Comparison of ENCODE assay signal across 18 mouse cellular contexts in genomic region chr13:46898411-46898810, GRCm38 (mm10). TPM values are rescaled to one million over a fixed set of nuclear protein-coding genes. Genes with fewer than 3 reads are reported as not detected.
A peak's percentile ranks its signal among the peaks of the same experiment; 100 is the strongest.
DNase-seq lines count a peak whose midpoint lies in the region; ATAC-seq and TF ChIP-seq lines count a peak whose summit lies in the region.
"Had no signal": no experiment of that assay in that cellular context is flagged by ENCODE, and none has a peak within 500 bp of the region (broad histone marks: within the 10 kb centered on the region; RNA-seq: fewer than 3 reads in every experiment).

No protein-coding gene starts in this region.

- WGBS in heart, embryonic 12.5 days: 29% methylated on average over 11 of the region's 11 CpGs
- 45% methylated on average over 11 of the region's 11 CpGs for WGBS in midbrain, embryonic 12.5 days
- WGBS in midbrain, postnatal 0 days: 32% methylated on average over 11 of the region's 11 CpGs
- 36% methylated on average over 11 of the region's 11 CpGs for WGBS in midbrain, embryonic 14.5 days

- H3K4me2 ChIP-seq in heart, embryonic 12.5 days: peak overlapping the region; percentile 42
- 0 out of 2 replicates have a peak overlapping the region, but pooled peaks have one; percentile 4 for H3K4me2 ChIP-seq in midbrain, embryonic 12.5 days (replicated peaks)
- H3K4me2 ChIP-seq in midbrain, postnatal 0 days (ENCODE audit: low read depth, low read length, poor library complexity, severe bottlenecking): no peak overlapping the region; the same call in 1 of the 2 replicates
- H3K4me2 ChIP-seq in midbrain, embryonic 14.5 days (ENCODE audit: low read length): peak overlapping the region; percentile 19; the same call in 1 of the 2 replicates
- H3K4me2 ChIP-seq: embryonic facial prominence, embryonic 12.5 days; hindbrain, embryonic 14.5 days; limb, embryonic 15.5 days; neural tube, embryonic 13.5 days had no signal

- H3K4me3 ChIP-seq in heart, embryonic 12.5 days: no peak overlapping the region
- no peak overlapping the region for H3K4me3 ChIP-seq in midbrain, embryonic 12.5 days
- H3K4me3 ChIP-seq in midbrain, postnatal 0 days (ENCODE audit: low read depth, low read length): no peak overlapping the region
- H3K4me3 ChIP-seq in midbrain, embryonic 14.5 days (replicated peaks; ENCODE audit: low read depth, low read length): no peak overlapping the region
- H3K4me3 ChIP-seq: embryonic facial prominence, embryonic 12.5 days; limb, embryonic 15.5 days; neural tube, embryonic 13.5 days had no signal

- H3K36me3 ChIP-seq in heart, embryonic 12.5 days: peaks cover 16% of the 10 kb centered on the region
- H3K36me3 ChIP-seq in midbrain, embryonic 12.5 days: peaks cover 13% of the 10 kb centered on the region; the same call in 1 of the 2 replicates
- no peaks in the 10 kb centered on the region for H3K36me3 ChIP-seq in midbrain, postnatal 0 days (ENCODE audit: insufficient read depth, low read length)
- H3K36me3 ChIP-seq in midbrain, embryonic 14.5 days (ENCODE audit: control insufficient read depth, insufficient read depth, low read length): no peaks in the 10 kb centered on the region

- H3K27ac ChIP-seq in heart, embryonic 12.5 days (ENCODE audit: poor library complexity, severe bottlenecking): peak overlapping the region; percentile 87
- peak overlapping the region; percentile 32 for H3K27ac ChIP-seq in midbrain, embryonic 12.5 days (replicated peaks)
- H3K27ac ChIP-seq in midbrain, postnatal 0 days (ENCODE audit: low read depth, low read length): no peak overlapping the region
- H3K27ac ChIP-seq in midbrain, embryonic 14.5 days (replicated peaks; ENCODE audit: low read depth, low read length): 0 out of 2 replicates have a peak overlapping the region, but pooled peaks have one; percentile 26
- H3K27ac ChIP-seq: embryonic facial prominence, embryonic 12.5 days; hindbrain, embryonic 14.5 days; limb, embryonic 15.5 days; neural tube, embryonic 13.5 days had no signal

- H3K27me3 ChIP-seq in heart, embryonic 12.5 days (replicated peaks): no peaks in the 10 kb centered on the region
- no peaks in the 10 kb centered on the region for H3K27me3 ChIP-seq in midbrain, embryonic 12.5 days
- H3K27me3 ChIP-seq in midbrain, postnatal 0 days (ENCODE audit: insufficient read depth, low read length): no peaks in the 10 kb centered on the region
- no peaks in the 10 kb centered on the region for H3K27me3 ChIP-seq in midbrain, embryonic 14.5 days (ENCODE audit: control insufficient read depth, insufficient read depth, low read length)
- H3K27me3 ChIP-seq: embryonic facial prominence, embryonic 12.5 days; limb, embryonic 15.5 days had no signal

- H3K9me3 ChIP-seq in heart, embryonic 12.5 days (replicated peaks): peaks cover 4% of the 10 kb centered on the region; the same call in 1 of the 2 replicates
- H3K9me3 ChIP-seq in midbrain, embryonic 12.5 days: peaks cover 3% of the 10 kb centered on the region; the same call in 1 of the 2 replicates
- H3K9me3 ChIP-seq in midbrain, postnatal 0 days (ENCODE audit: low read length): no peaks in the 10 kb centered on the region
- no peaks in the 10 kb centered on the region for H3K9me3 ChIP-seq in midbrain, embryonic 14.5 days (ENCODE audit: control insufficient read depth, low read length)
- H3K9me3 ChIP-seq: embryonic facial prominence, embryonic 12.5 days; limb, embryonic 15.5 days; neural tube, embryonic 13.5 days had no signal

- peaks cover 59% of the 10 kb centered on the region for H3K4me1 ChIP-seq in heart, embryonic 12.5 days (replicated peaks)
- peaks cover 8% of the 10 kb centered on the region for H3K4me1 ChIP-seq in midbrain, embryonic 12.5 days
- 0 out of 2 replicates have a peak, but pooled peaks cover 5% of the 10 kb centered on the region for H3K4me1 ChIP-seq in midbrain, postnatal 0 days (ENCODE audit: insufficient read depth, low read length)
- H3K4me1 ChIP-seq in midbrain, embryonic 14.5 days (ENCODE audit: control insufficient read depth, insufficient read depth, low read length): peaks cover 8% of the 10 kb centered on the region; the same call in 1 of the 2 replicates
- H3K4me1 ChIP-seq: embryonic facial prominence, embryonic 12.5 days; limb, embryonic 15.5 days; neural tube, embryonic 13.5 days had no signal

- DNase-seq in heart, adult 9 months (ENCODE audit: low spot score in 2 of 2): no peak
- DNase-seq in midbrain, postnatal 0 days (ENCODE audit: low spot score): no peak
- DNase-seq in midbrain, embryonic 14.5 days: peak; percentile 53
- DNase-seq in layer of hippocampus, adult 18-20 months (ENCODE audit: low spot score in 2 of 2): no peak
- no peak for DNase-seq in kidney, postnatal 4 days
- DNase-seq: cerebellum, adult 18-20 months; gastrocnemius, postnatal 36 days; kidney, adult 11 months; kidney, postnatal 10 days; lung, postnatal 14 days; spleen, adult 18-20 months; thymus, postnatal 4 days had no signal

- TF ChIP-seq CTCF in midbrain, postnatal 0 days (IDR thresholded peaks at IDR 0.05): no peak

- no peak for ATAC-seq in heart, embryonic 12.5 days (ENCODE audit: insufficient number of reproducible peaks, low FRiP score)
- ATAC-seq in midbrain, embryonic 12.5 days (ENCODE audit: low FRiP score, low read depth): no peak
- ATAC-seq in midbrain, postnatal 0 days (ENCODE audit: low FRiP score): no peak
- ATAC-seq in midbrain, embryonic 14.5 days (ENCODE audit: low FRiP score, low TSS enrichment): no peak

- peak overlapping the region; percentile 11; the same call in 1 of the 2 replicates for H3K9ac ChIP-seq in heart, embryonic 12.5 days
- no peak overlapping the region for H3K9ac ChIP-seq in midbrain, embryonic 12.5 days (replicated peaks)
- H3K9ac ChIP-seq in midbrain, postnatal 0 days (replicated peaks; ENCODE audit: low read length, poor library complexity, severe bottlenecking): no peak overlapping the region
- H3K9ac ChIP-seq in midbrain, embryonic 14.5 days (replicated peaks; ENCODE audit: low read length): no peak overlapping the region
- H3K9ac ChIP-seq: embryonic facial prominence, embryonic 12.5 days; hindbrain, embryonic 14.5 days; limb, embryonic 15.5 days; neural tube, embryonic 13.5 days had no signal

RNA-seq across cellular contexts. Expression of gene Kif13a, which starts 31.3 kb away (rescaled TPM):
- 51.4 and 56.0 TPM in 2 replicates for polyA plus RNA-seq in heart, embryonic 12.5 days (2016; fragmentation: Nextera tagmentation; extraction: Ambion mirVana)
- 22.0 and 24.3 TPM in 2 replicates for polyA plus RNA-seq in midbrain, embryonic 12.5 days (2016; fragmentation: Nextera tagmentation; extraction: Ambion mirVana)
- 31.4 and 31.7 TPM in 2 replicates for total RNA-seq in midbrain, postnatal 0 days (2014; rRNA removed)
- polyA plus RNA-seq in midbrain, postnatal 0 days (2015; fragmentation: Nextera tagmentation; extraction: Ambion mirVana): 10.1 TPM in 2 replicates
- polyA plus RNA-seq in midbrain, embryonic 14.5 days (2014; fragmentation: Nextera tagmentation; extraction: Ambion mirVana): 10.2 and 14.2 TPM in 2 replicates
- total RNA-seq in layer of hippocampus, adult 18-20 months (2021): 10 to 100 TPM; 23.4 to 23.5 TPM
